Mouse (Mus musculus) midbrain, embryonic 13.5 days (tissue): Measurements from ENCODE around the gene Zfyve19. TPM values are rescaled to one million over a fixed set of nuclear protein-coding genes. Genes with fewer than 3 reads are reported as not detected.

Experiments
- ATAC-seq: fragments of 200-750 bp; cut with Nextera tagmentation; 2 replicates; pipeline ENCODE4 v1.8.0; 2017; ENCODE audit warnings: mild to moderate bottlenecking, moderate TSS enrichment, moderate library complexity
- H3K27ac ChIP-seq: fragments of 300-500 bp; sonication (generic); 2 replicates; pipeline ENCODE4 v1.5.1; 2015; ENCODE audit warnings: inconsistent platforms, mild to moderate bottlenecking, moderate library complexity
- H3K27me3 ChIP-seq: fragments of 300-500 bp; sonication (generic); 2 replicates; pipeline ENCODE4 v1.6.1; 2015; ENCODE audit warnings: mild to moderate bottlenecking, inconsistent platforms
- H3K36me3 ChIP-seq: fragments of 300-500 bp; sonication (generic); 2 replicates; pipeline ENCODE4 v1.6.1; 2015; ENCODE audit warnings: mild to moderate bottlenecking, inconsistent platforms
- H3K4me1 ChIP-seq: fragments of 300-500 bp; sonication (generic); replicated peaks from 2 replicates; pipeline ENCODE4 v1.6.1; 2015; ENCODE audit warnings: inconsistent platforms
- H3K4me2 ChIP-seq: fragments of 300-500 bp; sonication (generic); replicated peaks from 2 replicates; pipeline ENCODE4 v1.6.1; 2015; ENCODE audit warnings: moderate library complexity, mild to moderate bottlenecking, inconsistent platforms
- H3K4me3 ChIP-seq: fragments of 300-500 bp; sonication (generic); replicated peaks from 2 replicates; pipeline ENCODE4 v1.5.1; 2015; ENCODE audit warnings: mild to moderate bottlenecking, inconsistent platforms
- H3K9ac ChIP-seq: fragments of 300-500 bp; sonication (generic); replicated peaks from 2 replicates; pipeline ENCODE4 v1.6.1; 2015; ENCODE audit warnings: mild to moderate bottlenecking, inconsistent platforms
- H3K9me3 ChIP-seq: fragments of 300-500 bp; sonication (generic); 2 replicates; pipeline ENCODE4 v1.6.1; 2016; ENCODE audit warnings: mild to moderate bottlenecking, inconsistent platforms
- WGBS: fragments of 180-500 bp; shearing (Covaris S2); methylation state at CpG from one replicate; pipeline ENCODE4 v1.1.7; 2015; 5-methylcytosine and 5-hydroxymethylcytosine counted together
- polyA plus RNA-seq: library from polyadenylated mRNA; unstranded; fragments of >200 nt; fragmentation: Nextera tagmentation; extraction: Ambion mirVana; gene quantifications from 2 replicates; pipeline ENCODE4 v1.2.1, GENCODE M21; 2015

The Zfyve19 gene
- polyA plus RNA-seq, 1 experiment from 2014 or later: 59.1 TPM

GRCm38 (mm10) chr2:119263813-119264212 is 55.4 kb downstream of the Zfyve19 start:
- WGBS: 85% methylated on average over 5 of the region's 5 CpGs
- Histone ChIP-seq H3K4me2 (no peak overlapping the region), H3K36me3 (no peaks in the 10 kb centered on the region), H3K27ac (no peak overlapping the region), H3K4me1 (peaks cover 4% of the 10 kb centered on the region; the same call in 1 of the 2 replicates), H3K4me3 (no peak overlapping the region), H3K9me3 (no peaks in the 10 kb centered on the region), H3K27me3 (0 out of 2 replicates have a peak, but pooled peaks cover 5% of the 10 kb centered on the region), H3K9ac (no peak overlapping the region)
- ATAC-seq: no peak

Other genes with a start within 250 kb of the Zfyve19 start
- 30.7 and 31.9 TPM in 2 replicates for gene Ccdc32, start 179.2 kb upstream of the Zfyve19 start, polyA plus RNA-seq
- 5.6 and 5.8 TPM in 2 replicates for gene Rpusd2, start 173.8 kb upstream of the Zfyve19 start, polyA plus RNA-seq
- 26.6 and 30.8 TPM in 2 replicates for gene Knl1, start 161.5 kb upstream of the Zfyve19 start, polyA plus RNA-seq
- gene Rad51, start 95.8 kb upstream of the Zfyve19 start, polyA plus RNA-seq: 21.3 and 22.5 TPM in 2 replicates
- gene Rmdn3, start 51.6 kb upstream of the Zfyve19 start, polyA plus RNA-seq: 41.0 and 44.3 TPM in 2 replicates
- gene Gchfr, start 40.8 kb upstream of the Zfyve19 start, polyA plus RNA-seq: 4.4 and 15.5 TPM in 2 replicates
- gene Gm14137, start 34.1 kb upstream of the Zfyve19 start, polyA plus RNA-seq: 1.1 and 1.2 TPM in 2 replicates
- gene Dnajc17, start 178 bp downstream of the Zfyve19 start, polyA plus RNA-seq: 24.0 and 24.3 TPM in 2 replicates
- not detected in 2 replicates for gene Ppp1r14d, start 21.3 kb downstream of the Zfyve19 start, polyA plus RNA-seq
- 0.34 and 0.48 TPM in 2 replicates for gene Spint1, start 28.7 kb downstream of the Zfyve19 start, polyA plus RNA-seq
- 15.1 and 15.5 TPM in 2 replicates for gene Rhov, start 62.7 kb downstream of the Zfyve19 start, polyA plus RNA-seq
- 26.0 and 26.3 TPM in 2 replicates for gene Vps18, start 80.1 kb downstream of the Zfyve19 start, polyA plus RNA-seq
- 5.4 and 5.9 TPM in 2 replicates for gene Dll4, start 117.2 kb downstream of the Zfyve19 start, polyA plus RNA-seq
- 4.0 and 4.3 TPM in 2 replicates for gene Chac1, start 142.6 kb downstream of the Zfyve19 start, polyA plus RNA-seq